Mouse (Mus musculus): ENCODE results near the gene Sh3gl2. TPM values are rescaled to one million over a fixed set of nuclear protein-coding genes. Genes with fewer than 3 reads are reported as not detected.

The Sh3gl2 gene
- polyA plus RNA-seq, 1 experiment, result 18.6 TPM

- Histone ChIP-seq H3K4me1 (ENCODE audit: control insufficient read depth, insufficient read depth, low read length) (no peaks in the 10 kb centered on the region), H3K9ac (ENCODE audit: low read depth, poor library complexity, severe bottlenecking) (no peak overlapping the region), H3K36me3 (ENCODE audit: control insufficient read depth, insufficient read depth, low read length, poor library complexity, severe bottlenecking) (no peaks in the 10 kb centered on the region), H3K27ac (ENCODE audit: insufficient read depth, low read length) (no peak overlapping the region), H3K4me3 (ENCODE audit: low read depth, low read length) (no peak overlapping the region), H3K9me3 (replicated peaks; ENCODE audit: control insufficient read depth, insufficient read depth, low read length, poor library complexity, severe bottlenecking) (no peaks in the 10 kb centered on the region), H3K27me3 (ENCODE audit: control insufficient read depth, insufficient read depth, low read length, poor library complexity, severe bottlenecking) (no peaks in the 10 kb centered on the region)
- TF ChIP-seq EP300 (IDR thresholded peaks at IDR 0.05; ENCODE audit: insufficient read depth, low read depth, low read length) (no peak), CTCF (IDR thresholded peaks at IDR 0.05; ENCODE audit: low read depth, low read length) (no peak), POLR2A (IDR thresholded peaks at IDR 0.05; ENCODE audit: insufficient read depth, low read length) (no peak)
Observed at GRCm38 (mm10) chr4:85242562-85242961, 37.6 kb downstream of the Sh3gl2 start.

- TF ChIP-seq EP300 (IDR thresholded peaks at IDR 0.05; ENCODE audit: insufficient read depth, low read depth, low read length), result no peak
- no peak for TF ChIP-seq CTCF (IDR thresholded peaks at IDR 0.05; ENCODE audit: low read depth, low read length)
- no peak for TF ChIP-seq POLR2A (IDR thresholded peaks at IDR 0.05; ENCODE audit: insufficient read depth, low read length)
- Histone ChIP-seq H3K27me3 (ENCODE audit: control insufficient read depth, insufficient read depth, low read length, poor library complexity, severe bottlenecking) (no peaks in the 10 kb centered on the region), H3K27ac (ENCODE audit: insufficient read depth, low read length) (no peak overlapping the region), H3K9ac (ENCODE audit: low read depth, poor library complexity, severe bottlenecking) (no peak overlapping the region), H3K36me3 (ENCODE audit: control insufficient read depth, insufficient read depth, low read length, poor library complexity, severe bottlenecking) (no peaks in the 10 kb centered on the region), H3K4me1 (ENCODE audit: control insufficient read depth, insufficient read depth, low read length) (no peaks in the 10 kb centered on the region), H3K4me3 (ENCODE audit: low read depth, low read length) (no peak overlapping the region), H3K9me3 (replicated peaks; ENCODE audit: control insufficient read depth, insufficient read depth, low read length, poor library complexity, severe bottlenecking) (no peaks in the 10 kb centered on the region)
Observed at GRCm38 (mm10) chr4:85248673-85249072, 43.7 kb downstream of the Sh3gl2 start.

DNA sequence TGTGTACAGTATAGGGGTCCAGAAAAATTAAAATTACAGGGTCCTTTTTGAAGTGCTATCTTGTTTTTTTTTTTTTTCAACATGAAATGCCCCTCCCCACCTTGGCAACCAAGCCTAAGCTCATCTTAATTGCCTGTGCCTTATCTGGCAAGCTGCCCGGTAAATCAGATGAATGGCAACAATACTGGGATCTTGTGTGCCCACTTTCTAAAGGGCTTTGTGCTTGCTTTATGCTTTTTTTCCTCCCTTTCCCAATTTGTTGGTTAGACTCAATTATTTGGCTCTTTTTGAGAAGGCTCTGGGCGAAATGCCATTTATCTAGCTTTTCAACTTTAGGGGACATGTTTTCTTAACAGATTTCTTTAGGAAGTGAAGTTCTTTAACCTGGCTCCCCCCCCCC, 45.3 kb downstream of the Sh3gl2 start:
- Histone ChIP-seq H3K36me3 (ENCODE audit: control insufficient read depth, insufficient read depth, low read length, poor library complexity, severe bottlenecking) (no peaks in the 10 kb centered on the region), H3K9ac (ENCODE audit: low read depth, poor library complexity, severe bottlenecking) (no peak overlapping the region), H3K9me3 (replicated peaks; ENCODE audit: control insufficient read depth, insufficient read depth, low read length, poor library complexity, severe bottlenecking) (no peaks in the 10 kb centered on the region), H3K4me3 (ENCODE audit: low read depth, low read length) (no peak overlapping the region), H3K27me3 (ENCODE audit: control insufficient read depth, insufficient read depth, low read length, poor library complexity, severe bottlenecking) (no peaks in the 10 kb centered on the region), H3K27ac (ENCODE audit: insufficient read depth, low read length) (no peak overlapping the region), H3K4me1 (ENCODE audit: control insufficient read depth, insufficient read depth, low read length) (no peaks in the 10 kb centered on the region)
- TF ChIP-seq POLR2A (IDR thresholded peaks at IDR 0.05; ENCODE audit: insufficient read depth, low read length), result no peak
- no peak for TF ChIP-seq CTCF (IDR thresholded peaks at IDR 0.05; ENCODE audit: low read depth, low read length)
- no peak for TF ChIP-seq EP300 (IDR thresholded peaks at IDR 0.05; ENCODE audit: insufficient read depth, low read depth, low read length)

GRCm38 (mm10) chr4:85250786-85251185, 45.9 kb downstream of the Sh3gl2 start:
- H3K27me3 ChIP-seq (ENCODE audit: control insufficient read depth, insufficient read depth, low read length, poor library complexity, severe bottlenecking), result no peaks in the 10 kb centered on the region
- no peak overlapping the region for H3K4me3 ChIP-seq (ENCODE audit: low read depth, low read length)
- H3K36me3 ChIP-seq (ENCODE audit: control insufficient read depth, insufficient read depth, low read length, poor library complexity, severe bottlenecking), result no peaks in the 10 kb centered on the region
- TF ChIP-seq EP300 (IDR thresholded peaks at IDR 0.05; ENCODE audit: insufficient read depth, low read depth, low read length), result no peak
- TF ChIP-seq POLR2A (IDR thresholded peaks at IDR 0.05; ENCODE audit: insufficient read depth, low read length), result no peak
- TF ChIP-seq CTCF (IDR thresholded peaks at IDR 0.05; ENCODE audit: low read depth, low read length), result no peak
- H3K9me3 ChIP-seq (replicated peaks; ENCODE audit: control insufficient read depth, insufficient read depth, low read length, poor library complexity, severe bottlenecking), result no peaks in the 10 kb centered on the region
- no peaks in the 10 kb centered on the region for H3K4me1 ChIP-seq (ENCODE audit: control insufficient read depth, insufficient read depth, low read length)
- no peak overlapping the region for H3K9ac ChIP-seq (ENCODE audit: low read depth, poor library complexity, severe bottlenecking)
- H3K27ac ChIP-seq (ENCODE audit: insufficient read depth, low read length), result no peak overlapping the region

- H3K9me3 ChIP-seq (replicated peaks; ENCODE audit: control insufficient read depth, insufficient read depth, low read length, poor library complexity, severe bottlenecking), result no peaks in the 10 kb centered on the region
- H3K27ac ChIP-seq (ENCODE audit: insufficient read depth, low read length), result no peak overlapping the region
- TF ChIP-seq CTCF (IDR thresholded peaks at IDR 0.05; ENCODE audit: low read depth, low read length) (no peak), POLR2A (IDR thresholded peaks at IDR 0.05; ENCODE audit: insufficient read depth, low read length) (no peak)
- no peaks in the 10 kb centered on the region for H3K4me1 ChIP-seq (ENCODE audit: control insufficient read depth, insufficient read depth, low read length)
- no peaks in the 10 kb centered on the region for H3K27me3 ChIP-seq (ENCODE audit: control insufficient read depth, insufficient read depth, low read length, poor library complexity, severe bottlenecking)
- H3K9ac ChIP-seq (ENCODE audit: low read depth, poor library complexity, severe bottlenecking), result no peak overlapping the region
- no peak overlapping the region for H3K4me3 ChIP-seq (ENCODE audit: low read depth, low read length)
- H3K36me3 ChIP-seq (ENCODE audit: control insufficient read depth, insufficient read depth, low read length, poor library complexity, severe bottlenecking), result no peaks in the 10 kb centered on the region
Observed at GRCm38 (mm10) chr4:85255771-85256389, 51.0 kb downstream of the Sh3gl2 start.

DNA sequence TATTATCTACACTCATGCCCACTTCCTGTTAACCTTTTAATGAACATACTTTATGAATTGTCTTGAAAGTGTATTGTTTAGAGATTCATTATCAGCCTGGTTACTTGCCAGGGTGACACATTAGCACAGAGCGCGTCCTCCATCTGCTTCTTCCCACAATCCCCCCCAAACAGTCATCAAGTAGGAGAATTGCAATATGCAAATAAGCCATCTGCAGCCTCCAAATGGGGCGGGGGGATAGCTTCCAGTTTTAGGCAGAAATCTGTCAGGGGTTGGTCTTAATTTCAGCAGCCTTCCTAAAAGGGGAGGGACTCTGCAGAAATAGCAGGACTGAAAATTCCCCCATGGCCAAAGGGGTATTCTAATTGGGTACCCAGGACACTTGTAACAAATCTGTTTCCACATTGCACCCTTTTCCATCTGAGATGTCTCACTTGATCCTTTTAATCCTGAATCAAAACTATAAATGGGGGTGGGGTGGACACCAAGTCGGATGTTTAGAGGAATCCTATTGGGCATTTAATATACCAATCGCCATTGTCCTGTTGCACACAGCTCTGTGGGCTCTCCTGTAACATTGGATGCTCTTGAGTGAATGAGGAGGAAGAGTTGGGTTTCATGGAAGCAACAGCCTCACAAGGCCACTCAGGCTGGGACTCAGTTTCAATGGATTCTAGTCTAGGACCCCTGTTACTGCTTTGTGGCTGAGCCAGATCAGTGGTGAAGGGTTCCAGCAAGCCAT, 51.7 kb downstream of the Sh3gl2 start:
- H3K27me3 ChIP-seq (ENCODE audit: control insufficient read depth, insufficient read depth, low read length, poor library complexity, severe bottlenecking), result no peaks in the 10 kb centered on the region
- H3K4me1 ChIP-seq (ENCODE audit: control insufficient read depth, insufficient read depth, low read length), result no peaks in the 10 kb centered on the region
- H3K9ac ChIP-seq (ENCODE audit: low read depth, poor library complexity, severe bottlenecking), result no peak overlapping the region
- H3K9me3 ChIP-seq (replicated peaks; ENCODE audit: control insufficient read depth, insufficient read depth, low read length, poor library complexity, severe bottlenecking), result no peaks in the 10 kb centered on the region
- no peaks in the 10 kb centered on the region for H3K36me3 ChIP-seq (ENCODE audit: control insufficient read depth, insufficient read depth, low read length, poor library complexity, severe bottlenecking)
- H3K27ac ChIP-seq (ENCODE audit: insufficient read depth, low read length), result no peak overlapping the region
- no peak overlapping the region for H3K4me3 ChIP-seq (ENCODE audit: low read depth, low read length)
- TF ChIP-seq CTCF (IDR thresholded peaks at IDR 0.05; ENCODE audit: low read depth, low read length), result no peak
- no peak for TF ChIP-seq EP300 (IDR thresholded peaks at IDR 0.05; ENCODE audit: insufficient read depth, low read depth, low read length)
